Comparison of ENCODE assay signal across 9 mouse cellular contexts in genomic region chr11:43643180-43643591, GRCm38 (mm10). TPM values are rescaled to one million over a fixed set of nuclear protein-coding genes. Genes with fewer than 3 reads are reported as not detected.
A peak's percentile ranks its signal among the peaks of the same experiment; 100 is the strongest.
DNase-seq lines count a peak whose midpoint lies in the region; ATAC-seq and TF ChIP-seq lines count a peak whose summit lies in the region.
"Had no signal": no experiment of that assay in that cellular context is flagged by ENCODE, and none has a peak within 500 bp of the region (broad histone marks: within the 10 kb centered on the region; RNA-seq: fewer than 3 reads in every experiment).

No protein-coding gene starts in this region.

- no peak for TF ChIP-seq CTCF in brain, embryonic 14.5 days (IDR thresholded peaks at IDR 0.05; ENCODE audit: borderline replicate concordance, extremely low read depth, insufficient read depth, insufficient read length)
- no peak for TF ChIP-seq CTCF in thymus, adult 2 months (IDR thresholded peaks at IDR 0.05; ENCODE audit: borderline replicate concordance, control insufficient read depth, extremely low read depth, insufficient read depth, low read length, poor library complexity)

- WGBS in hindbrain, embryonic 14.5 days, result 17% methylated on average over 2 of the region's 2 CpGs
- WGBS in midbrain, embryonic 12.5 days, result 42% methylated on average over 2 of the region's 2 CpGs
- 25% methylated on average over 2 of the region's 2 CpGs for WGBS in stomach, embryonic 15.5 days
- 0% methylated on average over 2 of the region's 2 CpGs for WGBS in thymus, adult 2 months

- no peak overlapping the region for H3K9ac ChIP-seq in hindbrain, embryonic 14.5 days
- no peak overlapping the region for H3K9ac ChIP-seq in midbrain, embryonic 12.5 days (replicated peaks)
- H3K9ac ChIP-seq in stomach, embryonic 15.5 days, result no peak overlapping the region

- peak; percentile 92 for ATAC-seq in hindbrain, embryonic 14.5 days (ENCODE audit: low FRiP score)
- ATAC-seq in midbrain, embryonic 12.5 days (ENCODE audit: low FRiP score, low read depth), result peak; percentile 86
- peak; percentile 81; the same call in 1 of the 2 replicates for ATAC-seq in stomach, embryonic 15.5 days (ENCODE audit: insufficient read depth, low FRiP score, low read depth)

- no peaks in the 10 kb centered on the region for H3K27me3 ChIP-seq in hindbrain, embryonic 14.5 days (ENCODE audit: control insufficient read depth, insufficient read depth, low read length)
- no peaks in the 10 kb centered on the region for H3K27me3 ChIP-seq in midbrain, embryonic 12.5 days
- H3K27me3 ChIP-seq in stomach, embryonic 15.5 days (replicated peaks), result no peaks in the 10 kb centered on the region
- H3K27me3 ChIP-seq in thymus, adult 2 months (ENCODE audit: control insufficient read depth, insufficient read depth, low read length), result no peaks in the 10 kb centered on the region

- H3K27ac ChIP-seq in hindbrain, embryonic 14.5 days, result peak overlapping the region; percentile 78
- peak overlapping the region; percentile 65; the same call in 1 of the 2 replicates for H3K27ac ChIP-seq in midbrain, embryonic 12.5 days (replicated peaks)
- H3K27ac ChIP-seq in stomach, embryonic 15.5 days, result peak overlapping the region; percentile 16; the same call in 1 of the 2 replicates
- H3K27ac ChIP-seq in thymus, adult 2 months (ENCODE audit: control insufficient read depth, insufficient read depth, low read length), result no peak overlapping the region
- H3K27ac ChIP-seq: macrophage had no signal

- H3K4me3 ChIP-seq in hindbrain, embryonic 14.5 days (replicated peaks; ENCODE audit: low read length), result no peak overlapping the region
- no peak overlapping the region for H3K4me3 ChIP-seq in midbrain, embryonic 12.5 days
- H3K4me3 ChIP-seq in stomach, embryonic 15.5 days (replicated peaks), result no peak overlapping the region
- H3K4me3 ChIP-seq in thymus, adult 2 months (ENCODE audit: control insufficient read depth, insufficient read depth, low read length), result no peak overlapping the region

- H3K4me1 ChIP-seq in hindbrain, embryonic 14.5 days (replicated peaks; ENCODE audit: control insufficient read depth, insufficient read depth, low read length), result peaks cover 14% of the 10 kb centered on the region
- H3K4me1 ChIP-seq in midbrain, embryonic 12.5 days, result peaks cover 18% of the 10 kb centered on the region
- H3K4me1 ChIP-seq in stomach, embryonic 15.5 days, result peaks cover 11% of the 10 kb centered on the region
- H3K4me1 ChIP-seq in thymus, adult 2 months (replicated peaks; ENCODE audit: control insufficient read depth, insufficient read depth, low read length), result no peaks in the 10 kb centered on the region

- no peaks in the 10 kb centered on the region for H3K36me3 ChIP-seq in hindbrain, embryonic 14.5 days (replicated peaks; ENCODE audit: control insufficient read depth, insufficient read depth)
- H3K36me3 ChIP-seq in midbrain, embryonic 12.5 days, result no peaks in the 10 kb centered on the region
- no peaks in the 10 kb centered on the region for H3K36me3 ChIP-seq in stomach, embryonic 15.5 days
- H3K36me3 ChIP-seq in thymus, adult 2 months (ENCODE audit: control insufficient read depth, insufficient read depth, low read length), result no peaks in the 10 kb centered on the region

- DNase-seq in MN1 (ENCODE audit: low spot score), result peak; percentile 98
- DNase-seq in brain, embryonic 14.5 days (ENCODE audit: low read depth), result peak; percentile 96
- peak; percentile 48 to 69 for DNase-seq in frontal cortex, postnatal 25 days (ENCODE audit: low spot score in 2 of 2)
- peak; percentile 85 for DNase-seq in hindbrain, embryonic 14.5 days (ENCODE audit: low spot score)
- peak; percentile 84 for DNase-seq in layer of hippocampus, postnatal 14 days (ENCODE audit: low spot score in 2 of 2)
- DNase-seq in thymus, adult 2 months, result no peak

- H3K9me3 ChIP-seq in hindbrain, embryonic 14.5 days (ENCODE audit: control insufficient read depth, low read length), result no peaks in the 10 kb centered on the region
- H3K9me3 ChIP-seq in midbrain, embryonic 12.5 days, result 0 out of 2 replicates have a peak, but pooled peaks cover 7% of the 10 kb centered on the region
- H3K9me3 ChIP-seq in stomach, embryonic 15.5 days, result no peaks in the 10 kb centered on the region

- no peak for TF ChIP-seq POLR2A in brain, embryonic 14.5 days (IDR thresholded peaks at IDR 0.05; ENCODE audit: borderline replicate concordance, extremely low read depth, insufficient read depth, insufficient read length, poor library complexity, severe bottlenecking)
- no peak for TF ChIP-seq POLR2A in thymus, adult 2 months (IDR thresholded peaks at IDR 0.05; ENCODE audit: control insufficient read depth, extremely low read depth, insufficient read depth, low read length, poor library complexity)

- H3K4me2 ChIP-seq in hindbrain, embryonic 14.5 days (replicated peaks), result no peak overlapping the region
- H3K4me2 ChIP-seq in midbrain, embryonic 12.5 days (replicated peaks), result no peak overlapping the region; the same call in 1 of the 2 replicates
- no peak overlapping the region for H3K4me2 ChIP-seq in stomach, embryonic 15.5 days

RNA-seq across cellular contexts. Expression of gene Pwwp2a, which starts 38.6 kb away (rescaled TPM):
- 38.7 and 49.7 TPM in 2 replicates for polyA plus RNA-seq in brain, embryonic 14.5 days (2012; rRNA removed)
- polyA plus RNA-seq in hindbrain, embryonic 14.5 days (2014; fragmentation: Nextera tagmentation; extraction: Ambion mirVana), result 42.1 and 42.7 TPM in 2 replicates
- total RNA-seq in layer of hippocampus, postnatal 14 days (2021), result 10 to 100 TPM; 69.6 to 73.3 TPM
- polyA plus RNA-seq in midbrain, embryonic 12.5 days (2016; fragmentation: Nextera tagmentation; extraction: Ambion mirVana), result 50.9 and 60.7 TPM in 2 replicates
- polyA plus RNA-seq in stomach, embryonic 15.5 days (2015; fragmentation: Nextera tagmentation; extraction: Ambion mirVana), result 23.8 and 28.0 TPM in 2 replicates
- 35.0 and 40.9 TPM in 2 replicates for polyA plus RNA-seq in thymus, adult 2 months (2012; rRNA removed)

RNA-seq across cellular contexts. Expression of gene Fabp6, which starts 41.8 kb away (rescaled TPM):
- not detected in 2 replicates for polyA plus RNA-seq in brain, embryonic 14.5 days (2012; rRNA removed)
- polyA plus RNA-seq in hindbrain, embryonic 14.5 days (2014; fragmentation: Nextera tagmentation; extraction: Ambion mirVana), result not detected in 2 replicates
- total RNA-seq in layer of hippocampus, postnatal 14 days (2021), result not detected
- not detected in 2 replicates for polyA plus RNA-seq in midbrain, embryonic 12.5 days (2016; fragmentation: Nextera tagmentation; extraction: Ambion mirVana)
- 0.84 and 11.2 TPM in 2 replicates for polyA plus RNA-seq in stomach, embryonic 15.5 days (2015; fragmentation: Nextera tagmentation; extraction: Ambion mirVana)
- polyA plus RNA-seq in thymus, adult 2 months (2012; rRNA removed), result 1.4 and 1.6 TPM in 2 replicates
- polyA plus RNA-seq: macrophage had no signal

RNA-seq across cellular contexts. Expression of gene 4933415A04Rik, which starts 56.3 kb away (rescaled TPM):
- 0.67 and 1.2 TPM in 2 replicates for polyA plus RNA-seq in brain, embryonic 14.5 days (2012; rRNA removed)
- polyA plus RNA-seq in hindbrain, embryonic 14.5 days (2014; fragmentation: Nextera tagmentation; extraction: Ambion mirVana), result 2.2 and 3.3 TPM in 2 replicates
- 1 to 10 TPM; 2.1 to 2.5 TPM for total RNA-seq in layer of hippocampus, postnatal 14 days (2021)
- 8.4 and 9.3 TPM in 2 replicates for polyA plus RNA-seq in midbrain, embryonic 12.5 days (2016; fragmentation: Nextera tagmentation; extraction: Ambion mirVana)
- polyA plus RNA-seq in stomach, embryonic 15.5 days (2015; fragmentation: Nextera tagmentation; extraction: Ambion mirVana), result 3.5 and 3.8 TPM in 2 replicates
- 0.59 and 0.81 TPM in 2 replicates for polyA plus RNA-seq in thymus, adult 2 months (2012; rRNA removed)
- polyA plus RNA-seq: macrophage had no signal
